Mouse (Mus musculus) olfactory bulb, adult 2 months (tissue): Measurements from ENCODE around the gene Gm45713. TPM values are rescaled to one million over a fixed set of nuclear protein-coding genes. Genes with fewer than 3 reads are reported as not detected.

ENCODE experiments used
- H3K27ac ChIP-seq: fragments of 200-500 bp; 2 replicates; pipeline ENCODE4 v1.5.1; 2012; ENCODE audit warnings: low read depth, low read length; ENCODE audit not compliant: insufficient read depth
- H3K4me1 ChIP-seq: fragments of 200-500 bp; 2 replicates; pipeline ENCODE4 v1.6.1; 2012; ENCODE audit warnings: low read length; ENCODE audit not compliant: control insufficient read depth, insufficient read depth
- H3K4me3 ChIP-seq: fragments of 200-500 bp; 2 replicates; pipeline ENCODE4 v1.5.1; 2012; ENCODE audit warnings: mild to moderate bottlenecking, low read depth, low read length, moderate library complexity; ENCODE audit not compliant: insufficient read depth
- CTCF ChIP-seq: fragments of 200-500 bp; IDR thresholded peaks from 2 replicates; pipeline ENCODE4 v1.5.1; 2012; ENCODE audit warnings: low read depth, mild to moderate bottlenecking, low read length, moderate library complexity; ENCODE audit not compliant: insufficient read depth
- POLR2A ChIP-seq: fragments of 200-500 bp; IDR thresholded peaks from 2 replicates; pipeline ENCODE4 v1.6.1; 2012; ENCODE audit warnings: mild to moderate bottlenecking, low read depth, low read length, moderate library complexity; ENCODE audit not compliant: insufficient read depth
- WGBS: fragments of 180-500 bp; shearing (Covaris S2); methylation state at CpG from one replicate; pipeline ENCODE4 v1.1.7; 2018; 5-methylcytosine and 5-hydroxymethylcytosine counted together
- polyA plus RNA-seq: library from polyadenylated mRNA; stranded (reverse); fragments of >200 nt; gene quantifications from 2 replicates; pipeline ENCODE4 v1.2.4, GENCODE M21; 2012; ENCODE audit warnings: low replicate concordance; ENCODE audit not compliant: missing spikeins, insufficient read depth, insufficient read length

Gene Gm45713
- polyA plus RNA-seq, 1 experiment = not detected

DNA sequence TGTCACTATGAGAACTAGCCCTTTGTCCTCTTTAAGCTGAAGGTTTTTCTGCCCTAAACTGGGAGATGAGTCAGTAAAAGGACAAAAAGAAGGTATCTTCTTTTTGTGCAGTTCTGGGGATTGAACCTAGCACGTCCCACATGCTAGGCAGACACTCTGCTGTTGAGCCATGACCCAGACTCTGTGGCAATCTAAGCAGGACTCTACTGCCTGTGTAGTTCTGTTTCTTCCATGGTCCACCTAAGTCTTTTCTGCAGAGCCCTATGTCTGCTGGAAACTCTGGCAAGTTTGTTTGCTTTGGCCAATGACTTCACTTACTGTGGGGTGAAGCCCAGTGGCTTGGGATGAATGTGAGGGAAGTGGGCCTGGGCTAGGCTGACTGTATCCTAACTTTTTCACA is 2.4 kb upstream of the Gm45713 start:
- WGBS = 90% methylated on average over 1 of the region's 1 CpGs
- no peak overlapping the region for H3K4me3 ChIP-seq
- peaks cover 7% of the 10 kb centered on the region for H3K4me1 ChIP-seq
- H3K27ac ChIP-seq = no peak overlapping the region
- no peak for TF ChIP-seq CTCF
- TF ChIP-seq POLR2A = no peak

DNA sequence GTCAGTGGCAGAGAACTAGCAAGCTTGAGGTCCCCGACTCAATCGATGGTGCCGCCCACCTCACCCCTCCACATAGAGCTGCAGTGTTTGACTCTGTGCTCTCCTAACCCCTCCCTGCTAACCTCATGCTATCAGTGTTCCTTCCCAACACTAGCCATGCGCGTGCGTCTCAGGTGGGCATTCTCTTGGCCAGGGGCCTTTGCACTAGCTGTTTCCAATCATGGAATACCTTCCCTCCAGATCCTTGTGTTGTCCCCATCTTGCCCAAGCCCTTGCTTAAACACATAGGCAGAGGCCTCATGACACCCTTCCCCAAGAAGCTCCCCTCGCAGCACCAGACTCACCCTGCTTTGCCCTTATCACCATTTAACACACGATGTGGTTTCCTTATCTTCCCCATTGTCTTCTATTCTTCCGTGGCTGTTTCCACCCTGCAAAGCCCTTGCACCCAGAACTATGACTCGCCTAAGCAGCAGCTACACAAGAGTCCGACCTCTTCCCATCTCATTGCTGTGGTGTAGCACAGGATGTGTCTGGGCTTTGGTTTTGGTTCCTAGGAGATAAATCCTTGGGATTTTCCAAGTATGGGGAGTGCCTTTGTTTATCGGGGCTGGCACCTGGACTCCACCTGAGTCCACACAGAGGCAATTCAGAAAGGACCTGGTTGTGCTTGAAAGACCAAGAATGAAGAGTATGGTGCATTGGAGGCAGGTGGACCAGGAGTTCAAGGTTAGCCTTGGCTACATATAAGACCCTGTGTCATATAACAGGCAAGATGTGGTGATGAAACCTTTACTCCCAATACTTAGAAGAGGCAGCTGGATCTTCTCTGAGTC is 1.4 kb upstream of the Gm45713 start:
- TF ChIP-seq CTCF (no peak), POLR2A (no peak)
- Histone ChIP-seq H3K4me3 (no peak overlapping the region), H3K27ac (no peak overlapping the region), H3K4me1 (peaks cover 7% of the 10 kb centered on the region)
- 90% methylated on average over 12 of the region's 12 CpGs for WGBS

DNA sequence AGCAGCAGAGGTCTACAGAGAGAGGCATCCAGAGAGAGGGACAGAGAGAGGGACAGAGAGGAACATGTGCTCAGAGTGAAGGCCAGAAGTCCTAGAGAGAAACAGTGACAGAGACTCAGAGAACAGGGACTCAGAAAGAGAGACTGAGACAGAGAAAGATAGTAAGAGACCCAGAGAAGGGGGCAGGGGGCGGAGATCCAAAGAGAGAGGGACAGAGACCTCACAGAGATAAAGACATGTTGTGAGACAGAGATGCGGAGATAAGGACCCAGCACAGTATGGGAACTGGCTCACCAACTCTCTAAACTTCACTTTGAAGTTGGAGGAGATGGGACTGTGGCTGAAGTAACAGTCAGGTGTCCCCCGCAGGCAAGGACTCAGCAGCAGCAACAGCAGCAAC is 661 bp downstream of the Gm45713 start:
- TF ChIP-seq POLR2A = no peak
- no peak for TF ChIP-seq CTCF
- Histone ChIP-seq H3K4me1 (peaks cover 7% of the 10 kb centered on the region), H3K4me3 (peak overlapping the region; percentile 66), H3K27ac (no peak overlapping the region)
- WGBS = 89% methylated on average over 3 of the region's 3 CpGs

DNA sequence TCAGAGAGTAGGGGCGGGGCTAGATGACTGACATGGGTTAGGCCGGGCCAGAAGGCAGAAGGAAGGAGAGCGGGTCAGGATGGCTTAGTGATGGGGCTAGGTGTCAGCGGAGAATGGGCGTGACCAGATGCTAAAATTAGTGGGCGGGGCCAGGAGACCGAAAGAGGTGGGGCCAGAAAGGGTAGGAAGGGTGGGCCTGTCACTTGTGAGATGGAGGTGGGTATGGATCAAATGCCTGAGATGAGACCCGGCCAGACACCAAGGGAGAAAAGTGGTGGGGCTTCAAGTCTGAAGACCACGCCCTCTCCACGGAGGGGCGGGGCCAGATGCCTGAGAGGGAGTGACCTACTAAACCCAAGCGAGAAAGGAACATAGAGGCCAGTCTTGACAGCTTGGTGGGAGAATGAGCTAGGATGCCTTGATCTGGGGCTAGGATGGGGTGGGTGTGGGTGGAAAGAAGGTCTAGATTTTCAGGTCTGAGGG is 1.4 kb downstream of the Gm45713 start:
- no peak overlapping the region for H3K27ac ChIP-seq
- TF ChIP-seq POLR2A = no peak
- TF ChIP-seq CTCF = no peak
- WGBS = 21% methylated on average over 12 of the region's 12 CpGs
- peaks cover 9% of the 10 kb centered on the region for H3K4me1 ChIP-seq
- no peak overlapping the region for H3K4me3 ChIP-seq

DNA sequence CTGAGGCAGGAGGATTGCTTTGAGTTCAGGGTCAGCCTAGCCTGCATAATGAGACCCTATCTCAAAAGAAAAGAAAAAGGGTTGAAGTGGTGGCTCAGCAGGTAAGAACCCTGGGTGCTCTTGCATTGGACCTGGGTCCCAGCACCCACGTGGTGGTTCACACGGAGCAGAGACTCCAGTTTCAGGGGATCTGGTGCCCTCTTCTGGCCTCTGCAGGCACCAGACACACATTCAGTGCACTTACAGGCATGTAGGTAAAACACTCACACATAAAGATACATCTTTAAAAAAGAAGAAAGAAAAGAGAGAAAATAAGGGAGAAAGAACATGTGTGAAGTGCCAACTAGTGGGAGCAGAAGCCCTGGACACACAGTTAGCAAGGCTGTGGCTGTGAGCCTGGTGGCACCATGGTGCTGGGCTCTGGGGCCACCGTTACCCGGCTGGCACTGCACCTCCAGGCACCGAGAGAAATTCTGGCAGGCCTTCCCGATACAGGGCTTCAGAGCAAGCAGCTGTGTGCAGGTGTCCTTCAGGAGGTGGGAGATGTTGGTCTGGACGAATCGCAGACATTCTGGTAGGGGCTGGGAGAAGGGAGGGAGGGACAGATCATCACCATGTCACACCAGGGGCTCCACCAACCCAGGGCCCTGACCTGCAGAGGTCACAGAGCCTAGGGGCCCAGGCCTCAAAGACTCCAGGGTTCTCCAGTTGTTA is 2.4 kb downstream of the Gm45713 start:
- H3K27ac ChIP-seq = no peak overlapping the region
- 81% methylated on average over 8 of the region's 8 CpGs for WGBS
- H3K4me1 ChIP-seq = peaks cover 13% of the 10 kb centered on the region
- TF ChIP-seq CTCF (no peak), POLR2A (no peak)
- no peak overlapping the region for H3K4me3 ChIP-seq

DNA sequence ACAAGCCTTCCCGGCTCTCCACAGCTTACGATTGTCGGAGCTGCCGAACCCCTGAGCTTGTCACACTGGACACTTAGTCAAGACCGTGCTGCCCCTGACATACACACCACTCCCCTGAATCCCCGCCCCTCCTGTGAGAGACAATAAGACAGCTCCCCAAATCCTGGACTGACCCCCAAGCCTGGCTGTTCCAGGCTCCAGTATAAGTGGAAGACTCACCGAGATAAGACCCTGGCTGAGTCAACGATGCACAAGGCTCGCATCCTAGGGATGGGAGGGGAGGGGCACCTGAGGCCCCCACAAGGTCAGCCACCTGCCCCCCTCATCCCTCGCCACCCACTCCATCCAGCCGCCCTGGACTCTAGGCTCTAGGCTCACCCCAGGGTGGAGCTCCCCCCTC is 4.2 kb downstream of the Gm45713 start:
- WGBS = 81% methylated on average over 11 of the region's 11 CpGs
- TF ChIP-seq CTCF = no peak
- no peak for TF ChIP-seq POLR2A
- peaks cover 19% of the 10 kb centered on the region for H3K4me1 ChIP-seq
- H3K4me3 ChIP-seq = no peak overlapping the region
- no peak overlapping the region for H3K27ac ChIP-seq

DNA sequence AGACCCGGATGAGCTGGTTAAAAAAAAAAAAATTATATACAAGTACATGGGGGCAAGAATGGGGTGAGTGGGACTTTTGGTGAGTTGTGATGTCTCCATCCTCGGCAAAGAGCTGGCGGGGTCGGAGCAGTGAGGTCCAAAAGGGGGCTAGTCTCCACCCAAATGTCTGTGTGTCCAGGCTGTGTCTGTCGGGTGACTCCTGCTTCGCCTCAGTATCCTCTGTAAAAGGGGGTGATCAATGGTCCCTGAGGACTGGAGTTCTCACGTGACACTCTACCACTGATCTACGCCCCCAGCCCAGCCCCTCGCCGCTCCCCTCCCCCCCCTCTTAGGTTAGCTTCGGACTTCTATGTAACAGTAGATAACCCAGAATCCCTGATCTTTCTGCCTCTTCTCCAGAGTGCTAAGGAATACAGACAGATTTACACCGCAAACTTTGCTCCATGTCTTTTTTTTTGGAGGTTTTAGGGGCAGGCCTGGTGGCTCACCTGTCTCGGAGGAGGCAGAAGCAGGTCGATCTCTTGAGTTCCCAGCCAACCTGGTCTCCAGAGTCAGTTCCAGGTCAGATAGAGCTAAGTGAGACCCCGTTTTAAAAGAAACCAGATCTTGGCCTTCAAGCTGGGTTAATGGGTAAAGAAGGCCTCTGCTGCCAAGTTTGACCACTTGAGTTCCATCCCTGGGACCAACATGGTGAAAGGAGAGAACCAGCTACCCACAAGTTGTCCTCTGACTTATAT is 6.1 kb downstream of the Gm45713 start:
- H3K27ac ChIP-seq = no peak overlapping the region
- H3K4me1 ChIP-seq = peaks cover 20% of the 10 kb centered on the region
- no peak for TF ChIP-seq POLR2A
- WGBS = 65% methylated on average over 15 of the region's 15 CpGs
- H3K4me3 ChIP-seq = no peak overlapping the region

DNA sequence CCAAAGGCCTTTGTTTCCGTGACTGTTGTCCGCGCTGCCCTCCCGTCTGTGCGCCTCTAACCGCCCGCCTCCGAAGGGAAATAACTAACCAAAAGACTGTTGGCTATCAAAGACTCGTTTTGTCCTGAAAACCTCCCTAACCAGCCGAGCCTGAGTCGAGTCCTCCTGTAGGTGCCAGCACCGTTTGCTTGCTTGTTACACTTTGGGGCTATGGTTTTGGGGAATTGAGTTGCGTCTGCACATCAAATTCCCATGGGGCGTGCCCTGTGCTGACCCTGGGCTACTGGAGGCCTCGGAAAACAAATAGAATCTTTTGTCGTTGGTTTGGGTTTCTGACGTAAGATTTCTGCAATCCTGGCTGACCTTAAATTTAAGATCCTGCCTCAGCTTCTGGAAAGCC is 6.7 kb downstream of the Gm45713 start:
- Histone ChIP-seq H3K27ac (peak overlapping the region; percentile 94), H3K4me3 (peak overlapping the region; percentile 94), H3K4me1 (peaks cover 18% of the 10 kb centered on the region)
- 1% methylated on average over 17 of the region's 17 CpGs for WGBS
- no peak for TF ChIP-seq POLR2A
- no peak for TF ChIP-seq CTCF

DNA sequence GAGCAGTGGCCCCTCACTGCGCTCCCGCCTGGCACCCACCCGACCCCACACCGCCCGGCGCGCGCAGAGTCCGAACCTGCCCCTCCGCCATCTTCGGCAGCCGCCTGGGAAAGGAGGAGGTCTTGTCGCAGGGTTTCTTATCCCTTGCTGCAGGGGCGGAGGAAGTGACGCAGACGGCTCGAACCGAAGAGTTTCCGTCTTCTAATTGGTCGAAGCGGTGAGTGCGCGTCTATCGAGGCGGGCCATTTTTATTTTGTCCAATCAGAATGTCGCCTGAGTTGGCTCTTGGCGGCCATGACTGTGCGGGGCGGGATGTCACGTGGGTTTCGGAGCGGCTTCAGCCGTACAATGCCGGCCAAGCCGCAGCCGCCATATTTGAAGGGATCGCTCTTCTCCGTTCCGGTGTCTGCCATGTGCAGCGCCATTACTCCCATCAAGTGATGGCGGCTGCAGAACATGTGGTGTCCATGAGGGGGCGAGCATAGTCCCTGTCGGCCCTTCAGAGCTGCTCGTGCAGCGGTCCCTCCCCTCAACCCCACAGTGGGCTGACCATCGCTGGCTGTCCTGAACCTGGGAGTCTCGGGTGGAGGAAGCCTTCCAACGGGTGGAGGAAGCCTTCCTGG is 7.3 kb downstream of the Gm45713 start, which contains the start of gene Rpl13a:
Gene Rpl13a (minus strand): TSS at position 138 of the 623 bp plus-strand sequence.
- Histone ChIP-seq H3K4me1 (peaks cover 18% of the 10 kb centered on the region), H3K4me3 (peak within 1 kb of the TSS; percentile 94), H3K27ac (peak within 1 kb of the TSS; percentile 94)
- under 1% methylated on average over 48 of the region's 48 CpGs for WGBS
- TF ChIP-seq CTCF = peak; percentile 75
- TF ChIP-seq POLR2A = peak; percentile 95
